In genomic region chr14:46734761-46735455, GRCm38 (mm10) we compare ENCODE assay signal across 20 mouse cellular contexts. TPM values are rescaled to one million over a fixed set of nuclear protein-coding genes. Genes with fewer than 3 reads are reported as not detected.
DNase-seq lines count a peak whose midpoint lies in the region; ATAC-seq lines count a peak whose summit lies in the region.
"Had no signal": no experiment of that assay in that cellular context is flagged by ENCODE, and none has a peak within 500 bp of the region (broad histone marks: within the 10 kb centered on the region; RNA-seq: fewer than 3 reads in every experiment).

No protein-coding gene starts in this region.

- no peak for ATAC-seq in heart, embryonic 11.5 days (replicated peaks; ENCODE audit: insufficient number of reproducible peaks, low FRiP score, low TSS enrichment)
- no peak for ATAC-seq in limb, embryonic 13.5 days (ENCODE audit: low FRiP score, low read depth)
- ATAC-seq in limb, embryonic 15.5 days (ENCODE audit: insufficient number of reproducible peaks, low FRiP score, low TSS enrichment, low read depth), result no peak
- ATAC-seq: forebrain, embryonic 16.5 days; intestine, embryonic 15.5 days; liver, embryonic 12.5 days had no signal

- H3K9me3 ChIP-seq in heart, embryonic 11.5 days (replicated peaks; ENCODE audit: control insufficient read depth, low read length), result no peaks in the 10 kb centered on the region
- H3K9me3 ChIP-seq in limb, embryonic 13.5 days, result peaks cover 3% of the 10 kb centered on the region; the same call in 1 of the 2 replicates
- no peaks in the 10 kb centered on the region for H3K9me3 ChIP-seq in limb, embryonic 10.5 days (replicated peaks)
- H3K9me3 ChIP-seq in limb, embryonic 15.5 days, result no peaks in the 10 kb centered on the region
- H3K9me3 ChIP-seq: heart, embryonic 15.5 days; intestine, embryonic 15.5 days; liver, embryonic 12.5 days; midbrain, embryonic 10.5 days; neural tube, embryonic 12.5 days; stomach, embryonic 15.5 days had no signal

- no peaks in the 10 kb centered on the region for H3K4me1 ChIP-seq in heart, embryonic 11.5 days (ENCODE audit: control insufficient read depth, insufficient read depth, low read length)
- no peaks in the 10 kb centered on the region for H3K4me1 ChIP-seq in limb, embryonic 13.5 days
- H3K4me1 ChIP-seq in limb, embryonic 10.5 days, result no peaks in the 10 kb centered on the region
- H3K4me1 ChIP-seq in brown adipose tissue, adult 24 weeks (ENCODE audit: control insufficient read depth, insufficient read depth, insufficient read length, low read length), result 0 out of 2 replicates have a peak, but pooled peaks cover 2% of the 10 kb centered on the region
- peaks cover 4% of the 10 kb centered on the region; the same call in 1 of the 2 replicates for H3K4me1 ChIP-seq in limb, embryonic 15.5 days
- H3K4me1 ChIP-seq: heart, embryonic 15.5 days; intestine, embryonic 15.5 days; liver, embryonic 12.5 days; midbrain, embryonic 10.5 days; neural tube, embryonic 12.5 days; stomach, embryonic 15.5 days had no signal

- H3K27ac ChIP-seq in heart, embryonic 11.5 days (ENCODE audit: low read depth, low read length), result no peak overlapping the region
- no peak overlapping the region for H3K27ac ChIP-seq in limb, embryonic 13.5 days
- no peak overlapping the region for H3K27ac ChIP-seq in limb, embryonic 10.5 days
- H3K27ac ChIP-seq in brown adipose tissue, adult 24 weeks (replicated peaks; ENCODE audit: low read depth, low read length), result no peak overlapping the region
- H3K27ac ChIP-seq in limb, embryonic 15.5 days, result peak overlapping the region; percentile 40; the same call in 1 of the 2 replicates
- H3K27ac ChIP-seq: heart, embryonic 15.5 days; hindbrain, embryonic 14.5 days; intestine, embryonic 15.5 days; liver, embryonic 12.5 days; midbrain, embryonic 10.5 days; neural tube, embryonic 12.5 days; stomach, embryonic 15.5 days had no signal

- no peak overlapping the region for H3K4me2 ChIP-seq in heart, embryonic 11.5 days
- H3K4me2 ChIP-seq in limb, embryonic 13.5 days (replicated peaks), result 0 out of 2 replicates have a peak overlapping the region, but pooled peaks have one; percentile 19
- no peak overlapping the region for H3K4me2 ChIP-seq in limb, embryonic 15.5 days
- H3K4me2 ChIP-seq: heart, embryonic 15.5 days; hindbrain, embryonic 14.5 days; intestine, embryonic 15.5 days; liver, embryonic 12.5 days; neural tube, embryonic 12.5 days; stomach, embryonic 15.5 days had no signal

- no peaks in the 10 kb centered on the region for H3K36me3 ChIP-seq in heart, embryonic 11.5 days (ENCODE audit: control insufficient read depth, insufficient read depth, low read length)
- H3K36me3 ChIP-seq in limb, embryonic 13.5 days, result no peaks in the 10 kb centered on the region
- H3K36me3 ChIP-seq in limb, embryonic 10.5 days, result no peaks in the 10 kb centered on the region
- H3K36me3 ChIP-seq in limb, embryonic 15.5 days, result no peaks in the 10 kb centered on the region
- H3K36me3 ChIP-seq: heart, embryonic 15.5 days; intestine, embryonic 15.5 days; liver, embryonic 12.5 days; midbrain, embryonic 10.5 days; neural tube, embryonic 12.5 days; stomach, embryonic 15.5 days had no signal

- peak; percentile 27 for DNase-seq in heart, adult 8-10 months (ENCODE audit: low spot score)
- DNase-seq in limb, embryonic 10.5 days (ENCODE audit: low spot score), result no peak
- DNase-seq in right cerebral cortex, postnatal 25 days, result no peak
- DNase-seq: adrenal gland, adult 8-10 months; cerebellum, adult 11-12 months; cerebellum, postnatal 25 days; lung, postnatal 14 days had no signal

- WGBS in heart, embryonic 11.5 days (ENCODE audit: insufficient replicate concordance), result 79% methylated on average over 14 of the region's 14 CpGs
- 73% methylated on average over 14 of the region's 14 CpGs for WGBS in limb, embryonic 13.5 days
- WGBS in limb, embryonic 10.5 days, result 91% methylated on average over 14 of the region's 14 CpGs
- 69% methylated on average over 14 of the region's 14 CpGs for WGBS in limb, embryonic 15.5 days

- no peak overlapping the region for H3K9ac ChIP-seq in heart, embryonic 11.5 days (ENCODE audit: low read depth, low read length)
- no peak overlapping the region for H3K9ac ChIP-seq in limb, embryonic 13.5 days
- H3K9ac ChIP-seq in limb, embryonic 15.5 days, result no peak overlapping the region
- H3K9ac ChIP-seq: heart, embryonic 15.5 days; hindbrain, embryonic 14.5 days; intestine, embryonic 15.5 days; liver, embryonic 12.5 days; neural tube, embryonic 12.5 days; stomach, embryonic 15.5 days had no signal

- no peak overlapping the region for H3K4me3 ChIP-seq in heart, embryonic 11.5 days (ENCODE audit: low read depth, low read length)
- H3K4me3 ChIP-seq in limb, embryonic 13.5 days, result no peak overlapping the region
- H3K4me3 ChIP-seq in limb, embryonic 10.5 days, result no peak overlapping the region
- peak overlapping the region; percentile 35 for H3K4me3 ChIP-seq in brown adipose tissue, adult 24 weeks (ENCODE audit: insufficient read depth, low read depth, low read length)
- no peak overlapping the region for H3K4me3 ChIP-seq in limb, embryonic 15.5 days
- H3K4me3 ChIP-seq: heart, embryonic 15.5 days; intestine, embryonic 15.5 days; liver, embryonic 12.5 days; midbrain, embryonic 10.5 days; neural tube, embryonic 12.5 days; stomach, embryonic 15.5 days had no signal

- H3K27me3 ChIP-seq in heart, embryonic 11.5 days (ENCODE audit: control insufficient read depth, insufficient read depth, low read length), result no peaks in the 10 kb centered on the region
- H3K27me3 ChIP-seq in limb, embryonic 13.5 days, result no peaks in the 10 kb centered on the region
- no peaks in the 10 kb centered on the region for H3K27me3 ChIP-seq in limb, embryonic 10.5 days (ENCODE audit: low read depth, poor library complexity, severe bottlenecking)
- H3K27me3 ChIP-seq in limb, embryonic 15.5 days, result no peaks in the 10 kb centered on the region
- H3K27me3 ChIP-seq: heart, embryonic 15.5 days; intestine, embryonic 15.5 days; liver, embryonic 12.5 days; neural tube, embryonic 12.5 days; stomach, embryonic 15.5 days had no signal

RNA-seq across cellular contexts. Expression of gene Cdkn3, which starts 25.4 kb away (rescaled TPM):
- under 1 TPM; 0.41 to 0.92 (median 0.70) TPM for total RNA-seq in heart, adult 8-10 months (2022)
- polyA plus RNA-seq in heart, embryonic 11.5 days (2014; fragmentation: Nextera tagmentation; extraction: Ambion mirVana), result 45.4 and 59.4 TPM in 2 replicates
- 43.6 and 48.5 TPM in 2 replicates for polyA plus RNA-seq in limb, embryonic 13.5 days (2015; fragmentation: Nextera tagmentation; extraction: Ambion mirVana)
- polyA plus RNA-seq in limb, embryonic 10.5 days (2016; fragmentation: Nextera tagmentation; extraction: Ambion mirVana), result 36.0 and 39.0 TPM in 2 replicates
- 2.2 TPM in 1 of 2 replicates, not detected in the other for polyA plus RNA-seq in brown adipose tissue, adult 24 weeks (2012; ENCODE audit: insufficient read depth, insufficient read length, missing spikeins)
- 43.6 and 44.6 TPM in 2 replicates for polyA plus RNA-seq in limb, embryonic 15.5 days (2015; fragmentation: Nextera tagmentation; extraction: Ambion mirVana)
- total RNA-seq: gastrocnemius, adult 8-10 months had no signal

RNA-seq across cellular contexts. Expression of gene Cnih1, which starts 53.3 kb away (rescaled TPM):
- total RNA-seq in heart, adult 8-10 months (2022), result 10 to 100 TPM; 45.4 to 56.3 (median 48.6) TPM
- polyA plus RNA-seq in heart, embryonic 11.5 days (2014; fragmentation: Nextera tagmentation; extraction: Ambion mirVana), result 188 and 201 TPM in 2 replicates
- polyA plus RNA-seq in limb, embryonic 13.5 days (2015; fragmentation: Nextera tagmentation; extraction: Ambion mirVana), result 200 and 201 TPM in 2 replicates
- 201 and 210 TPM in 2 replicates for polyA plus RNA-seq in limb, embryonic 10.5 days (2016; fragmentation: Nextera tagmentation; extraction: Ambion mirVana)
- 95.9 and 138 TPM in 2 replicates for polyA plus RNA-seq in brown adipose tissue, adult 24 weeks (2012; ENCODE audit: insufficient read depth, insufficient read length, missing spikeins)
- 190 and 195 TPM in 2 replicates for polyA plus RNA-seq in limb, embryonic 15.5 days (2015; fragmentation: Nextera tagmentation; extraction: Ambion mirVana)

Comparison
In these comparisons a context has a peak if more than half of its experiments do, and no peak if none do; other contexts are left out.
1. RNA of gene Cdkn3, which starts 25.4 kb away (polyA plus RNA-seq): 45.4 to 59.4 TPM in heart, embryonic 11.5 days, 43.6 to 44.6 TPM in limb, embryonic 15.5 days, 43.6 to 48.5 TPM in limb, embryonic 13.5 days and 36.0 to 39.0 TPM in limb, embryonic 10.5 days; 2.2 TPM in brown adipose tissue, adult 24 weeks; every median in the first group is over 10 times any median in the second.